Mouse (Mus musculus) left cerebral cortex, adult 11 months (tissue): ENCODE data around the gene Hspg2.
A peak's percentile ranks its signal among the peaks of the same experiment; 100 is the strongest.
"Not testable (repeated sequence)": the region's sequence is repeated elsewhere in the genome, so short reads cannot be mapped to it uniquely, and the experiment has no call there.

Experiments
- DNase-seq: peaks from one replicate; pipeline ENCODE4 v3.0.0; 2022; ENCODE audit warnings: low spot score

Hspg2 gene

DNA sequence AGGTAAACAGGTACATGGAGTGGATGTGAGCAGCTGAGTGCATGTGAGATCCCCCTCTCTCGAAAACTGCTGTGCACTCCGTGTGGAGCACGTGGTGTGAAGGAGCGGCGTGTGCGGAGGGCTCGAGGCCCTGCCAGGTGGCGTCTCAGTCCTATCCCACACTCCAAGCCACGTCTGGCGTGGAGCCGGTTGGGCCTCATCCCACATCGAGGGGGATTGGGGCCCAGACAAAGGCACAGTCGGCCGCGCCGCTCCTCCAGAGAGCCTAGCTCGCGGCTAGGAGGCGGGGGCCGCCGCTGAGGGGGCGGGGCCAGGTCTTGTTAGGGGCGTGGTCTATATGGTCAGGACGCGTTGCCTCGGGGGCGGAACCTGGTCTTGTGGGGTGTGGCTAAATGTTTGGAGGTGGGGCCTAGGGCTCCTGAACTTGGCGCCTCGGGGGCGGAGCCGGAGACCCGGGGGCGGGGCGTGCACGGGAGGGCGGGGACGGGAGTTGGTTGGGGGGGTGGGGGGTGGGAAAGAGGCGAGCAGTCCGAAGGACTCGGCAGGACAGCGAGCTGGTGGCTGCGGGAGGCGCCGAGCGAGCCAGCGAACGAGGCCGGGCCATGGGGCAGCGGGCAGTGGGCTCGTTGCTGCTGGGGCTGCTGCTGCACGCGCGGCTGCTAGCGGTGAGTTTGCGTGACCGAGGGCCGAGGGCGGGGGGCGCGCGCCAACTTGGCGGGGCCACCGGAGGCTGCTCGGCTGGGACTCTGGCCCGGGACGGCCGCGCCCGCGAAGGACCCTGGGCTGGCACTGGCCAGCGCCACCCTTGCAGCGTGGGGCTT is at the start of gene Hspg2:
Gene Hspg2, plus strand, starts transcription at position 510 of the 821 bp plus-strand sequence.
- peak; percentile 66 for DNase-seq

DNA sequence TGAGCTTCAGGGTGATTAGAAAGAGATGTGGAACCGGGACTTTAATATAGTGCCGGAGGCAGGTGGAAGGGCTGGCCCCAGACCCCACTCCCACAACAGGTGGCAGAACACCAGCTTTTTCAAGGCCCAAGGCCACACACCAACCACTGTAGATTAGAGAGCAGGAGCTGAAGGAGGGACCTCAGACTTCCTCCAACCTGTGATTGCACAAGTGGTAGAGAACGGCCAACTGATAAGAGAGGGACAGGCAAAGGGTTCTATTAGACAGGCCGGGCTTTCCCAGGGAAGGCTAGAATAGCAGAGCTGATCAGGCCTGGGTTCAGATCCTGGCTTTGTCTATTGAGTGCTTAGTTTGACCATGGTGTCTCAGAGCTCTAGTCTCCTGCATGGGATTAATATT is 38.1 kb upstream of the Hspg2 start, which contains the start of gene Cela3b:
Gene Cela3b, minus strand, starts transcription at position 39 of the 400 bp plus-strand sequence.
- no peak for DNase-seq

DNA sequence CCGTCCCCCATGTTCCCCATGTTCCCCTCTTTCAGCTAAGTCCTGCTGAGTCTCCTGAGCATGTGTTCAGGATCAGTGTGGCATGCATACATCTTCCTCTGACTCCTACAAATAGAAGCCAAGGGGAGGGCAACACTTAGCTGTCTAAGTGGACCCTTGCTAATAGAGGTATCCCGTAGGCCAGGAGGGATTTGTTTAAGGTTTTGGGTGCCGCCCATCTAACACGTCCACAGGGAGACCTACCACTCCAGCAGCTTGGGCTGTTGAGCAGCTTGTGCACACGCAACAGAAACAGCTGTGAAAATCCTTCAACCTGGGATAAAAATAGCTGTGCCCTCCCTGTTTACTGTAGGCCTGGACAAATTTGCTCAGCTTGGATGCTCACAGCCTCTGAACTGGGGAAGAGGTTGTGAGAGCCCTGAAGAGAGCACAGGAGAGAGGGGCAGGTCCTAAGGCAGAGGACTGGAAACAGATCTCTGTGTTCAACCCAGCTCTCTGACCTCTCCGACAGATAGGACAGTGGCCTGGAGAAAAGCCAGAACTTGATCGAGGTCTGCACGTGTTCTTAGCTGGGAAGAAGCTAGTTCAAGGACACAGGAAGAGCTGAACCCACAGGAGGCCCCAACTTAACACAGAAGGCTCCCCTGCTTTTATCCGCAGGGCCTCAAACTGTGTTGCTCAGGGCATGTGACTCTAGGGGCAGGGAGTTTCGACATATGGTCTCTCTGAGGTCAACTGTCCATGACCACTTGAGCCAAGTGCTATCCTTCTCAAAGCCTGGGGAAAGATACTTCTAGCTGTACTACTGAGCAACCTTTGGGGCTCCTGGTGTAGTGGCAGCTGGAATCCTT is 35.6 kb upstream of the Hspg2 start:
- DNase-seq: not testable (repeated sequence)

DNA sequence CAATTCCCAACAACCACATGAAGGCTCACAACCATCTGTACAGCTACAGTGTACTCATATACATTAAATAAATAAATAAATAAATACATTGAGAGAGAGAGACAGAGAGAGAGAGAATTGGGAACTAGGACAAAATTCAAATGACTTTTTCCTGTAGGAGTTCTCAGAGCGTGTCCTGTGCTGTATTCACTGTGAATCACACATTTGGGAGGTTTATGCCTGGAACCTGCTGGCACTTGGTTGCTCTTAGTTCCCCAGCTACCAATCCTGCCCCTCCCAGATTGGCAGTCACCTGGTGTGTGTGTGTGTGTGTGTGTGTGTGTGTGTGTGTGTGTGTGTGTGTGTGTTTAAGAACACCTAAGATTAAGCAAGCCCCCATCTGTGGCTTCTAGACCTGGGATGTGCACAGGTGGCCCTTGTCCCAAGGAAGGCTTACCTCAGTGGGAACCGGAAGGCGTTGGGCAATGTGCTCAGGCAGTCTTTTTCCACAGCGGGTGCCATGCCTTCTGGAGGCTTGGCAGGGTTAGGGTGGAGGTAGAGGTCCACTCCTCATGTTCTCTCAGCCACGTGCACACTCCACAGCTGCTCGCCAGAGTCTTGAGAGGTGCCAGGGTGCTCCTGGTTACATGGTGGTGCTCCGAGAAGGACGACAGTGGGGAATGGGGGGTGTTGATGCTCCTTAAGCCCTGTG is 31.4 kb upstream of the Hspg2 start:
- no peak for DNase-seq

DNA sequence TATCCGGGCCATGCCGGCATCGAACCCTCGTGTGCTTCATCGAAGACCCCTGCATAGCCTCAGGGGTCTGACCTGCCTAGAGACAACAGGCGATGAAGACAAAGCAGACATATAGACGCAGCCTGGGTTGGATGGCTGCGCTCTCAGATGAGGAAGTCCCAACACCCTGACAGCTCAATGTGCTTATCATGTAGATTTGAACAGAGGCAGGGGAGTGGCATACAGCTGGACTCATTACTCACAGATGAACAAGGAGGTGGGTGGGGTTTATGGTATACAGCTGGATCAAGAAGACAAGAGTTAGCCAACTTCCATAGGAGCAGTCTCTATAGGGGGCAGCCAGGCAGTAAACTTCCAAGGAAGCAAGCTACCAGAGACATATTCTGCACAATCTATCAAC is 29.7 kb upstream of the Hspg2 start:
- no peak for DNase-seq

DNA sequence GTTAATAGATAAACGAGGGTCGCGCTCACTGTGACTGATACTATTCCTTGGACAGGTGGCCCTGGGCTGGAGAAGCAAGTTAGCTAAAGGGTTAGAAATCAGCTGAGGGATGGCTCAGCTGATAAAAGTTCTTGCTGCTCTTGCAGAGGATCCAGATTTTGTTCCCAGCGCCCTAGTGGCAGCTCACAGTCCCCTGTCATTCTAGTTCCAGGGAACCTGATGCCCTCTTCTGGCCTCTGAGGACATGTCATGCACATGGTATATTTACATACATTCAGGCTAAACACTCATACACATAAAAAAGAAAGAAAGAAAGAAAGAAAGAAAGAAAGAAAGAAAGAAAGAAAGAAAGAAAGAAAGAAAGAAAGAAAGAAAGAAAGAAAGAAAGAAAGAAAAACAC is 27.2 kb upstream of the Hspg2 start:
- no peak for DNase-seq

DNA sequence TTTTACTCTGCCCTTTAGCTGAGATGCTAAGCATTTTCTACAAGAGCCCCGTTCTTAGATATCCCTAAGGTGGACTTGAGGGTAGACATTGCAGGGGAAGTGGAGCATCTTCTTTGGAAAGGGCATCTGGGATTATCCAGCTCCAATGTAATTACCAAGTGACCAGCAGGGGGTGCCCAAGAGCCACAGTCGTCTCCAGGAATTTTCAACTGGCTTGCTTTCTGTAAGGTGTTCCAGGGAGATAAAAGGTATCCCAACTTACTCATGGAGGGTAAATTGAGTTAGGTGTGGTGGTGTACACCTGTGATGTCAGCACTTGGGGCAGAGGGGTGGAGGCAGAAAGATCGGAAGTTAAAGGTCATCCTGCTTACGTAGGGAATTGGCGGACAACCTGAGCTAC is 24.9 kb upstream of the Hspg2 start:
- peak; percentile 38 for DNase-seq

DNA sequence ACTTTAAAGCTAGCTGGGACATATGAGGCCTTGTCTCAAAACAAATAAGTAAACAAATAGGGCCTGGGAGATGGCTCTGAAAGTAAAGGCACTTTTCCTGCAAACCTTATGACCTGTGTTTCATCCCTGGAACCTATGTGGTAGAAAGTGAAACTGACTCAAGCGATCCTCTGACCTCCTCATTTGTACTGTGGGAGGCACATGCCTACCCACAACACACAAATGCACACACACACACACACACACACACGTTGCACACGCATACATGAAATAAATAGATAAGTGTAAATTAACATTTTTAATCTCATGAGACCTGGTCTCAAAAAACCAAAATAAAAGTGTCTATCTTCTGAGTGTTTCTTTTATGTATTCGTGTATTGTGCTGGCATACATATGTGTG is 22.7 kb upstream of the Hspg2 start:
- DNase-seq: no peak

DNA sequence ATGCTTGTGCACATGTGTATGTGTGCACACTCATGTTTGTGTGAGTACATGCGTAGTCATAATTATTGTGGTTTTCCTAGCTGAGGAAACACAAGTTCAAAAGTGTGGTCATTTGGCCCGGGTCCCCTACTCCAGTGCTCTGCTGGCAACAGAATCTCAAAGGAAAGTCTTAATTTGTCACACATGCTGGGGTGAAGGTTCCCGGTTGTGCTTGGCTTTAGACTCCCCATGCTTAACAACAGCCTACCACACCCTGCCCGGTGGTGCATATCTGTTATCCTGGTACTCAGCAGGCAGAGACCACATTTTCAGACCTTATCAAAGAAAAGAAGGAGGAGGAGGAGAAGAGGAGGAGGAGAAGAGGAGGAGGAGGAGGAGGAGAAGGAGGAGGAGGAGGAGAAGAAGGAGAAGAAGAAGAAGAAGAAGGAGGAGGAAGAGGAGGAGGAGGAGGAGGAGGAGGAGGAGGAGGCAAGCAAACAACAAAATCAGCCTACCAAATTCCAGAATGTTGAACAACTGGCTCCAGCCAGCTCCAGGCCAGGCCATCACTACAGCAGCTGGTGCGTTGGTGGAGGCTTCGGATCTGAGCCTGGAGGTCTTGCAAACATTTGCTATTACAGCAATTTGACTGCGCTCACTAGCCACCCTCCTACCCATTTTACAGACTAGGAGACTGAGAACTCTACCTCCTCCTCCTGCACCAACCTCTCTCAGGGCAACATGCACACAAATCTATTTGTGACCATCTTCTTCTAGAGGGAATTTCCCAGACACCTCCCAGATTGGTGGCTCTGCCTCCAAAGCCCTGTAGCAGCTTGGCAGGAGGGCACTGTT is 21.0 kb upstream of the Hspg2 start:
- DNase-seq: no peak

DNA sequence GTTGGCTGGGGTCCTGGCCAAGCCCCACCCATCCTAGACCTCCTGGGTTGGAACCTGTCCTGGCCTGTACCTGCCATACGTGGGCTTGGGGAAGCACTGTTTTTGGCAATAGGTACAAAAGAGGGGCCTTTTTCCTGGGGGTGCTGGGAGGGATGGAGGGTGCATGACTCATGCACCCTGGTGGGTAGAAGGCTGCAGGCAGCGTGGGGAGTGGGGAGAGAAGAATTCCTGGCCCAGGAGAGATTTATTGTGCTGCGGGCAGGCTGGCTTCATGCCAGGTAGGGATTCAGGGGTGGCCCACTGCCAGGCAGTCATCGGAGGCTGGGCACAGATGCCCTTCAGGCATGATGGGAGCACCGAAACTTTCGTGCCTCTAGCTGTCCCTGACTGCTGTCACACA is 20.4 kb upstream of the Hspg2 start:
- no peak for DNase-seq

DNA sequence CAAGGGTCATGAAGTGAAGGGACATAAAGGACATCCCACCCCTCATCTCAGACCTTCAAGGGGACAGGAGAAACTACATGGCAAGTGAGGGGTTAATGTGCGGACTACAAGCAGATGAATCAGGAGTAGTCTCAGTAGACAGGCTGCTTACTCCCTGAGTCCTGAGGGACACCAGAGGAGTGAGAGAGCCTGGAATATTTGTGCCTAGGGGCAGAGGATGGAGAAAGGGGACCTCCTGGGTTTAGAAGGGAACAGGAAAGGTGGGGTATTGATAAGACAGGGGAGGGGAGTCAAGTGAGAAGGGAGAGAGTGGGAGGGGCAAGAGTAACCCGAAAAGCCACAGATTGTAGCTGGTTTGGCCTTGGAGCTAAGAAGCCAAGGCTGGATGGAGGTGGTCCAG is 19.9 kb upstream of the Hspg2 start:
- no peak for DNase-seq

DNA sequence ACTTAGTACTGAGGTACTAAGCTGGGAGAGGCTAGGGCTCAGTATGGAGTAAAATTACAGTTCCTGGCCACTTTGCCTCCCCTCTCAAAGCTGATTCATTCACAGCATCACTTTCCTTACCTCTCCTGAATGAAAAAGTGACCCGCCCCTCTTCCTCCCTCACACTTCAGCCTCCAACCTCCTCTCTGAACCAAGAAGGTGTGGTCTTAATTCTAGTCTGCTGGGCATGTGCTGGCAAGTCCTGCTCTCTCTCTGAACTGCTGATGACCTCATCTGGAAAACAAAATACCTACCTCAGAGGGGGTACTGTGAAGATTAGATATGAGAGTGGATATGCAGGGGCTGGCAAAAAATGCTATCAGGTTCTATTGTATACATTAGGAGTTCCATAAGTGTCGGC is 19.4 kb upstream of the Hspg2 start:
- DNase-seq: no peak

DNA sequence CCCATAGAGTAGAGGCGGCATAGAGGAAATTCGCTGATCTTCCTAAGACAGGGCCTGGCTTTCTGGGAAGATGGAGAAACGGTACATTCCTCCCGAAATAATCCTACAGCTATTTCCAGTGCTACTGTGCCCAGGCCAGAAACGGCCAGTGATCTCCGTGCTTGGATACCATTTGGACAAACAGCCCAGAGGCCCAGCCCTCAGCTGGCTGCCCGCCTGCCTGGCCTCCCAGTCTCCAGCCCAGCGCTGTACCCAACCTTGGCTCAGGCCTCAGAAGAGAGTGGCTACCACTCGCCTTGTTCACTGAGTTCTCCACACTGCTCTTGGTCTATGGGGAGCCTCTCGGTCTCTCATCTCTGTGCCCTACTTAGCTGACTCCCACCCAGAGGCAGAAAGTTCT is 18.9 kb upstream of the Hspg2 start:
- no peak for DNase-seq

DNA sequence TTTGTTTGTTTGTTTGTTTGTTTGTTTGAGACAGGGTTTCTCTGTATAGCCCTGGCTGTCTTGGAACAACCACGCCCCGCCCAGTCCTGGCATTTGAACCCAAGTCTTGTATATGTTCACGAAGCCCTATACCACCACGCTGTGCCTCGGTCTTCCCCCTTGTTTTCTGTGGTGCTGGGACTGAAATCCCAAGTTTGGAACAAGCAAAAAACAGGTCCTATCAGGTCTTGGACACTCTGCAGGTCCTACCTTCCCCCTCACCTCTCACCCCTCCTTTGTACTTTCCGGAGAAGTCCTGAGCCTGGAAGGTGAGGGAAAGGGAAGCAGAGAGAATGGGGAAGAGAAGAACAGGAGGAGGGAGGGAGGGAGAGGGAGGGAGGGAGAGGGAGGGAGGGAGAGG is 16.4 kb upstream of the Hspg2 start:
- DNase-seq: no peak

DNA sequence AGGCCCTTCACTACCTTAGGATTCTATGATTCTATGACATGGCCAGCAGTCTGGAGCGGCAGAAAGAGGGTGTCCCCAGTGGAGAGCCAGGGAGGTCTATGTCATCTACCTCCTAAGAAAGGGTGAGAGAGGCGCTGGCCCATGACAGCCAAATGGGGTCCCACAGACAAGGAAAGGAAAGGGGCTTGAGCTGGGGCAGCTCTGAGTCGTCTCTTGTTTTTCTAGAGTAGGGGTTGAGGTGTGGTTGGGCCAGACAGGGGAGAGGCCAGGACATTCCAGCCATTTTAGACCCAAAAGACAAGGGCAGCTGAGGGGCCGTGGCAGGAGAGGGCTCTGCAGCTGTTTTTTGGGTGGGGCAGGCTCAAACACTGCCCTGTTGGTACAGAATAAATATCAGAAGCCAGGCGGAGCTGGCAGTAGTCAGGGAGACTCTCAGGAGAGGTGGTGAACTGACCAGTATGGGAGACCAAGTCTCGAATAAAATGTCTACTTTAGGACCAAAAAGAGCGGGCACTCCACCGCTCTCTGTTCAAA is 15.3 kb upstream of the Hspg2 start, which contains the start of gene 1700013G24Rik:
Gene 1700013G24Rik, plus strand, starts transcription at position 51 of the 534 bp plus-strand sequence.
- DNase-seq: no peak

DNA sequence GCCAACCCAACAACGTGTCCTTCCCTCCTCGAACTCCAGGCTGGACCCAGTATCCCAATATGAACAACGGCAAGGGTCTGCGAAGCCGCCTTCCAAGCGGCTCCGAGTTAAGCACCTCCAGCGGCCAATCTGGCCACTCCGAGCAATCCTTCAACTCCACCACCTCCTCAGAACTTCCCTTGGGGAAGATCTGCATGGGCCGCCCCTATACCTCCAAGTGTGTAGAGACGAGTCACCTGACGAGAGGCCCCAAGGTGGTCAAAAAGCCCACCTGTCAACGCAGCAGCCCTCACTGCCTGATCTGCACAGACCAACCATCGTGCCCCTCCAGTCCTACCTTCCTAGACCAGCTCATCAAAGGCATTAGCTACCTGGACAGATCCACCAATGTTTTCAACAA is 14.0 kb upstream of the Hspg2 start:
- no peak for DNase-seq

DNA sequence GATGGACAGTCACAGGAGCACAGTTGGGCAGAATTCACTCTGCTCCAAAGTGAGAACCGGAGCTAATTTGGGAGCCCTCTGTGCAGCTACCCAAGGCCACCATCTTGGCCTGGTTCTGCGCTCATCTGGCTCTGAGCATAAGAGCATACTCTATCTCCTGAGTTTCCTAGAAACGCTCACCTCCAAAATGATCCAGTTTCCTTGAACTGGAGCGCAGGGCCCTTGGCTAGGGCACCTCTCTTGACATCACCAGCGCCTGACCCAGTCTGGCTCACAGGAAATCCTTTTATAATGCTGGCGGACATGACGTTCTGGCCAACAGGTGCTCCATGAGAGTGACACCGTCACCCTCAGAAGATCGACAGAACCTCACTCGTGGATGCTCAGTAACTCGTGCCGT is 12.0 kb upstream of the Hspg2 start:
- no peak for DNase-seq

DNA sequence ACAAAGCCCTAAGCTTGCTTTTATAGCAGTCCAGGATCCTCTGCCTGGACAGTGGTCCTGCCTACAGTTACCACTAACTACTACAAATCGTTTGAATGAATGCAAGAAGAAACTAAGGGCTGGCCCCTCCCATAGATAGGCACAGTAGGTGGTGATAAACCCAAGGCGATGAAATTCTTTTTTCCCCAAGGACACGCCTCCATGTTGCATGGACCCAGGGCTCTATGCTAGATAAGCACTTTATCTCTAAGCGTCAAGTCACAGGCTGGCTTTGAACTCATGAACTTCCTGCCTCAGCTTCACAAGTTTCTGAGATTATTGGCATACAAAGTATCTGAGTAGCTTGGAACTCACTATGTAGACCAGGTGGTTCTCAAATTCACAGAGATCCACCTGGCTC is 11.3 kb upstream of the Hspg2 start:
- DNase-seq: no peak

DNA sequence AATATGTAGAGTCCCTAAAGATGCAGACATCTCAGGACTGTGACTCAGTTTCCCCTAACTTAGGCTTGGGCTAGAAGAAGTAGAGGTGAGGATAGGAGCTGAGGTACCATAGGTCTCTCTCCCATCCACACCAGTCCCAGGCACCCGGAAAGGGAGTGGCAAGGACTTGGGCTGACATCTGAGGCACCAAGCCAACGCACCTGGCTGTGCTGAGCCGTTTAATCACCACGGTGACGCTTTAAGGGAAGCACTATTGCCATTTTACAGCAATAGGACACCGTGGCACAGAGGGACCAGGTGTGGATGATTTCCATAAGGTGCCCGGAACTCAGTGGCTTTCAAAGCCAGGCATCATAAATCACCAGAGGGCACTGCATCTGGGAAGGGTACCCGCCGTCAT is 10.3 kb upstream of the Hspg2 start:
- no peak for DNase-seq

DNA sequence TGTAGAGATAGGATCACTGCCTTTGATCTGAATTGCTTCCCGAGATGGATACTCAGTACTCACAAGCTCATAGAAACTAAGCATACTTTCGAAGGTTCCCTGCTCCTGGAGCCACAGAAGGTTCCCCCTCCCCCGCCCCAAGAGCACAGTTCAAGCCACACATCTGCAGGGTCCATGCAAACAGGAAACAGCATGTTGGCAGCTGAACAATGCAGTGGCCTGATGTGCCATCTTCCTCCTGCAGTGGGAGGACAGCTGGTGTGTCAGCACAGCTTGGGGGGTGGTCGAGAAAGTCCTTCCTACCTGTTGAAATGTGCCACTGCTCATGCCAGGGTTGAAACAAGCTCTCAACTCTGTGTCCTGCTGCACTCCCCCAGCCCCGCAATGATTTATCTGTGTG is 9.7 kb upstream of the Hspg2 start:
- no peak for DNase-seq

DNA sequence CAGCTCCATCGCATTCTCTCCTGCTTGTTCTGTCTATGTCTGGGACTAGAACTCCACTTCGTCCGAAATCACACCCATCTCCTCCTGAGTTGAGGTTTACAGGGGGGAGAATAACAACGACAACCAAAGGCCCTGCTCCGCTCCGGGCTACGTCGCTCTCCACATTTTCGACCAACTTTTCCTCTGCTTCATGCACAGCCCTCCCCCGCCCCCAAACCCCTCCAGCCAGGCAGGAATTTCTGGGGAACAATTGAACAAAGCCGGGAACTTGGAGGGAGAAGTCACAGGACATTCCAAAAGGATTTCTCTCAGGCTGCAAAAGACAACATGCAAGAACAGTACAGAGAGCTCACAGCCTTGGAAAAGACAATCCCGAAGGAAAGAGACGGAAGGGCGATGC is 7.9 kb upstream of the Hspg2 start:
- DNase-seq: no peak
